Mouse (Mus musculus): ENCODE measurements around the gene Pdgfra. TPM values are rescaled to one million over a fixed set of nuclear protein-coding genes. Genes with fewer than 3 reads are reported as not detected.

Pdgfra gene
- polyA plus RNA-seq, 1 experiment from 2014 or later, result 56.8 TPM

GRCm38 (mm10) chr5:75184693-75185235, 32.7 kb downstream of the Pdgfra start:
- Histone ChIP-seq H3K9ac (ENCODE audit: low read depth, low read length) (no peak overlapping the region), H3K27ac (ENCODE audit: low read depth, low read length) (no peak overlapping the region), H3K4me1 (ENCODE audit: control insufficient read depth, insufficient read depth, low read length) (no peaks in the 10 kb centered on the region), H3K4me3 (ENCODE audit: low read length) (no peak overlapping the region), H3K9me3 (ENCODE audit: control insufficient read depth, low read length) (no peaks in the 10 kb centered on the region), H3K27me3 (ENCODE audit: control insufficient read depth, insufficient read depth, low read length) (no peaks in the 10 kb centered on the region), H3K36me3 (ENCODE audit: control insufficient read depth, insufficient read depth, low read length) (peaks cover 53% of the 10 kb centered on the region), H3K4me2 (replicated peaks; ENCODE audit: low read depth, low read length) (no peak overlapping the region)
- no peak for ATAC-seq (ENCODE audit: low FRiP score, low TSS enrichment)
- 83% methylated on average over 7 of the region's 7 CpGs for WGBS

GRCm38 (mm10) chr5:75185584-75185983, 33.5 kb downstream of the Pdgfra start:
- Histone ChIP-seq H3K27ac (ENCODE audit: low read depth, low read length) (no peak overlapping the region), H3K4me1 (ENCODE audit: control insufficient read depth, insufficient read depth, low read length) (no peaks in the 10 kb centered on the region), H3K9me3 (ENCODE audit: control insufficient read depth, low read length) (no peaks in the 10 kb centered on the region), H3K4me2 (replicated peaks; ENCODE audit: low read depth, low read length) (no peak overlapping the region), H3K9ac (ENCODE audit: low read depth, low read length) (no peak overlapping the region), H3K4me3 (ENCODE audit: low read length) (no peak overlapping the region), H3K36me3 (ENCODE audit: control insufficient read depth, insufficient read depth, low read length) (peaks cover 53% of the 10 kb centered on the region), H3K27me3 (ENCODE audit: control insufficient read depth, insufficient read depth, low read length) (no peaks in the 10 kb centered on the region)
- 0 out of 2 replicates have a peak, but pooled peaks have one; percentile 35 for ATAC-seq (ENCODE audit: low FRiP score, low TSS enrichment)
- WGBS, result 81% methylated on average over 7 of the region's 7 CpGs

GRCm38 (mm10) chr5:75189319-75189987, 37.4 kb downstream of the Pdgfra start:
- H3K27ac ChIP-seq (ENCODE audit: low read depth, low read length), result no peak overlapping the region
- whole genome bisulfite sequencing, result 87% methylated on average over 15 of the region's 15 CpGs
- H3K9me3 ChIP-seq (ENCODE audit: control insufficient read depth, low read length), result no peaks in the 10 kb centered on the region
- no peak overlapping the region for H3K4me2 ChIP-seq (replicated peaks; ENCODE audit: low read depth, low read length)
- no peak overlapping the region for H3K9ac ChIP-seq (ENCODE audit: low read depth, low read length)
- no peaks in the 10 kb centered on the region for H3K4me1 ChIP-seq (ENCODE audit: control insufficient read depth, insufficient read depth, low read length)
- no peak for ATAC-seq (ENCODE audit: low FRiP score, low TSS enrichment)
- H3K4me3 ChIP-seq (ENCODE audit: low read length), result no peak overlapping the region
- no peaks in the 10 kb centered on the region for H3K27me3 ChIP-seq (ENCODE audit: control insufficient read depth, insufficient read depth, low read length)
- H3K36me3 ChIP-seq (ENCODE audit: control insufficient read depth, insufficient read depth, low read length), result peaks cover 45% of the 10 kb centered on the region

- Histone ChIP-seq H3K4me2 (replicated peaks; ENCODE audit: low read depth, low read length) (no peak overlapping the region), H3K4me3 (ENCODE audit: low read length) (no peak overlapping the region), H3K9me3 (ENCODE audit: control insufficient read depth, low read length) (no peaks in the 10 kb centered on the region), H3K4me1 (ENCODE audit: control insufficient read depth, insufficient read depth, low read length) (no peaks in the 10 kb centered on the region), H3K27ac (ENCODE audit: low read depth, low read length) (no peak overlapping the region), H3K27me3 (ENCODE audit: control insufficient read depth, insufficient read depth, low read length) (no peaks in the 10 kb centered on the region), H3K9ac (ENCODE audit: low read depth, low read length) (no peak overlapping the region), H3K36me3 (ENCODE audit: control insufficient read depth, insufficient read depth, low read length) (peaks cover 27% of the 10 kb centered on the region)
- 95% methylated on average over 5 of the region's 5 CpGs for WGBS
- ATAC-seq (ENCODE audit: low FRiP score, low TSS enrichment), result no peak
Observed at GRCm38 (mm10) chr5:75193107-75193506, 41.0 kb downstream of the Pdgfra start.

- Histone ChIP-seq H3K9ac (ENCODE audit: low read depth, low read length) (no peak overlapping the region), H3K4me2 (replicated peaks; ENCODE audit: low read depth, low read length) (no peak overlapping the region), H3K27ac (ENCODE audit: low read depth, low read length) (no peak overlapping the region), H3K9me3 (ENCODE audit: control insufficient read depth, low read length) (no peaks in the 10 kb centered on the region), H3K4me1 (ENCODE audit: control insufficient read depth, insufficient read depth, low read length) (no peaks in the 10 kb centered on the region), H3K4me3 (ENCODE audit: low read length) (no peak overlapping the region), H3K27me3 (ENCODE audit: control insufficient read depth, insufficient read depth, low read length) (no peaks in the 10 kb centered on the region), H3K36me3 (ENCODE audit: control insufficient read depth, insufficient read depth, low read length) (peaks cover 10% of the 10 kb centered on the region; the same call in 1 of the 2 replicates)
- no peak for ATAC-seq (ENCODE audit: low FRiP score, low TSS enrichment)
- 76% methylated on average over 8 of the region's 8 CpGs for WGBS
Observed at GRCm38 (mm10) chr5:75198413-75198812, 46.3 kb downstream of the Pdgfra start.

- 75% methylated on average over 9 of the region's 9 CpGs for WGBS
- Histone ChIP-seq H3K27me3 (ENCODE audit: control insufficient read depth, insufficient read depth, low read length) (no peaks in the 10 kb centered on the region), H3K4me2 (replicated peaks; ENCODE audit: low read depth, low read length) (no peak overlapping the region), H3K36me3 (ENCODE audit: control insufficient read depth, insufficient read depth, low read length) (peaks cover 4% of the 10 kb centered on the region; the same call in 1 of the 2 replicates), H3K27ac (ENCODE audit: low read depth, low read length) (no peak overlapping the region), H3K4me3 (ENCODE audit: low read length) (no peak overlapping the region), H3K9ac (ENCODE audit: low read depth, low read length) (no peak overlapping the region), H3K4me1 (ENCODE audit: control insufficient read depth, insufficient read depth, low read length) (no peaks in the 10 kb centered on the region), H3K9me3 (ENCODE audit: control insufficient read depth, low read length) (no peaks in the 10 kb centered on the region)
- no peak for ATAC-seq (ENCODE audit: low FRiP score, low TSS enrichment)
Observed at GRCm38 (mm10) chr5:75199698-75200365, 47.7 kb downstream of the Pdgfra start.

GRCm38 (mm10) chr5:75200366-75200724, 48.3 kb downstream of the Pdgfra start:
- ATAC-seq (ENCODE audit: low FRiP score, low TSS enrichment), result no peak
- Histone ChIP-seq H3K9ac (ENCODE audit: low read depth, low read length) (no peak overlapping the region), H3K27ac (ENCODE audit: low read depth, low read length) (no peak overlapping the region), H3K27me3 (ENCODE audit: control insufficient read depth, insufficient read depth, low read length) (no peaks in the 10 kb centered on the region), H3K36me3 (ENCODE audit: control insufficient read depth, insufficient read depth, low read length) (no peaks in the 10 kb centered on the region; the same call in 1 of the 2 replicates), H3K4me2 (replicated peaks; ENCODE audit: low read depth, low read length) (no peak overlapping the region), H3K9me3 (ENCODE audit: control insufficient read depth, low read length) (no peaks in the 10 kb centered on the region), H3K4me1 (ENCODE audit: control insufficient read depth, insufficient read depth, low read length) (no peaks in the 10 kb centered on the region), H3K4me3 (ENCODE audit: low read length) (no peak overlapping the region)
- WGBS, result 93% methylated on average over 10 of the region's 10 CpGs

- Histone ChIP-seq H3K27ac (ENCODE audit: low read depth, low read length) (no peak overlapping the region), H3K9me3 (ENCODE audit: control insufficient read depth, low read length) (no peaks in the 10 kb centered on the region), H3K4me3 (ENCODE audit: low read length) (no peak overlapping the region), H3K36me3 (ENCODE audit: control insufficient read depth, insufficient read depth, low read length) (no peaks in the 10 kb centered on the region), H3K27me3 (ENCODE audit: control insufficient read depth, insufficient read depth, low read length) (no peaks in the 10 kb centered on the region), H3K9ac (ENCODE audit: low read depth, low read length) (no peak overlapping the region), H3K4me2 (replicated peaks; ENCODE audit: low read depth, low read length) (no peak overlapping the region), H3K4me1 (ENCODE audit: control insufficient read depth, insufficient read depth, low read length) (no peaks in the 10 kb centered on the region)
- no peak for ATAC-seq (ENCODE audit: low FRiP score, low TSS enrichment)
- 76% methylated on average over 3 of the region's 3 CpGs for WGBS
Observed at GRCm38 (mm10) chr5:75207905-75208304, 55.8 kb downstream of the Pdgfra start.

GRCm38 (mm10) chr5:75209966-75210365, 57.9 kb downstream of the Pdgfra start:
- Histone ChIP-seq H3K27me3 (ENCODE audit: control insufficient read depth, insufficient read depth, low read length) (no peaks in the 10 kb centered on the region), H3K4me2 (replicated peaks; ENCODE audit: low read depth, low read length) (no peak overlapping the region), H3K9ac (ENCODE audit: low read depth, low read length) (no peak overlapping the region), H3K4me3 (ENCODE audit: low read length) (no peak overlapping the region), H3K27ac (ENCODE audit: low read depth, low read length) (no peak overlapping the region), H3K9me3 (ENCODE audit: control insufficient read depth, low read length) (no peaks in the 10 kb centered on the region), H3K4me1 (ENCODE audit: control insufficient read depth, insufficient read depth, low read length) (no peaks in the 10 kb centered on the region), H3K36me3 (ENCODE audit: control insufficient read depth, insufficient read depth, low read length) (no peaks in the 10 kb centered on the region)
- ATAC-seq (ENCODE audit: low FRiP score, low TSS enrichment), result no peak
- 22% methylated on average over 1 of the region's 1 CpGs for WGBS

Data from kidney, embryonic 14.5 days (tissue).